Mouse (Mus musculus) liver, adult 2 months (tissue): ENCODE results near the gene Gpc6. TPM values are rescaled to one million over a fixed set of nuclear protein-coding genes. Genes with fewer than 3 reads are reported as not detected.

Source experiments
- DNase-seq: peaks from one replicate; pipeline ENCODE4 v3.0.0-alpha.2; 2011; ENCODE audit warnings: low read depth, low spot score; ENCODE audit errors: extremely low read depth
- H3K27ac ChIP-seq: fragments of 200-500 bp; replicated peaks from 2 replicates; pipeline ENCODE4 v1.5.1; 2012; ENCODE audit warnings: low read depth, mild to moderate bottlenecking, control low read depth, inconsistent platforms, low read length; ENCODE audit not compliant: insufficient read depth
- H3K27me3 ChIP-seq: fragments of 200-500 bp; 2 replicates; pipeline ENCODE4 v1.6.1; 2012; ENCODE audit warnings: mild to moderate bottlenecking, moderate library complexity, low read length, inconsistent platforms; ENCODE audit not compliant: control insufficient read depth, insufficient read depth
- H3K36me3 ChIP-seq: fragments of 200-500 bp; 2 replicates; pipeline ENCODE4 v1.6.1; 2012; ENCODE audit warnings: low read length, inconsistent platforms; ENCODE audit not compliant: control insufficient read depth, insufficient read depth
- H3K4me1 ChIP-seq: fragments of 200-500 bp; 2 replicates; pipeline ENCODE4 v1.6.1; 2011; ENCODE audit warnings: low read length; ENCODE audit not compliant: control insufficient read depth, insufficient read depth
- H3K4me3 ChIP-seq: fragments of 200-500 bp; 2 replicates; pipeline ENCODE4 v1.5.1; 2011; ENCODE audit warnings: low read depth, mild to moderate bottlenecking, control low read depth, low read length, moderate library complexity; ENCODE audit not compliant: insufficient read depth
- H3K79me2 ChIP-seq: fragments of 200-500 bp; 2 replicates; pipeline ENCODE4 v1.6.1; 2012; ENCODE audit warnings: inconsistent platforms, mild to moderate bottlenecking, low read length, moderate library complexity; ENCODE audit not compliant: control insufficient read depth, insufficient read depth
- H3K9ac ChIP-seq: fragments of 200-500 bp; 2 replicates; pipeline ENCODE4 v1.6.1; 2012; ENCODE audit warnings: low read depth, mild to moderate bottlenecking, control low read depth, inconsistent platforms, low read length
- CTCF ChIP-seq: fragments of 200-500 bp; IDR thresholded peaks from 2 replicates; pipeline ENCODE4 v1.5.1; 2011; ENCODE audit warnings: low read depth, low read length, control low read depth
- POLR2A ChIP-seq: fragments of 200-500 bp; IDR thresholded peaks from 2 replicates; pipeline ENCODE4 v1.6.1; 2011; ENCODE audit warnings: low read length, control low read depth; ENCODE audit not compliant: insufficient read depth; ENCODE audit errors: extremely low read depth
- WGBS: fragments of 180-500 bp; shearing (Covaris S2); methylation state at CpG from one replicate; pipeline ENCODE4 v1.1.7; 2018; 5-methylcytosine and 5-hydroxymethylcytosine counted together
- polyA plus RNA-seq: library from polyadenylated mRNA; depleted of rRNA; stranded (reverse); fragments of >200 nt; gene quantifications from 2 replicates; pipeline ENCODE4 v1.2.3, GENCODE M21; 2012
- total RNA-seq: library from RNA; depleted of rRNA; stranded (reverse); fragments of >200 nt; gene quantifications from 2 replicates; pipeline ENCODE4 v1.2.3, GENCODE M21; 2014

Gene Gpc6
- total and polyA plus RNA-seq, 2 experiments, result 0.88 to 2.6 TPM

DNA sequence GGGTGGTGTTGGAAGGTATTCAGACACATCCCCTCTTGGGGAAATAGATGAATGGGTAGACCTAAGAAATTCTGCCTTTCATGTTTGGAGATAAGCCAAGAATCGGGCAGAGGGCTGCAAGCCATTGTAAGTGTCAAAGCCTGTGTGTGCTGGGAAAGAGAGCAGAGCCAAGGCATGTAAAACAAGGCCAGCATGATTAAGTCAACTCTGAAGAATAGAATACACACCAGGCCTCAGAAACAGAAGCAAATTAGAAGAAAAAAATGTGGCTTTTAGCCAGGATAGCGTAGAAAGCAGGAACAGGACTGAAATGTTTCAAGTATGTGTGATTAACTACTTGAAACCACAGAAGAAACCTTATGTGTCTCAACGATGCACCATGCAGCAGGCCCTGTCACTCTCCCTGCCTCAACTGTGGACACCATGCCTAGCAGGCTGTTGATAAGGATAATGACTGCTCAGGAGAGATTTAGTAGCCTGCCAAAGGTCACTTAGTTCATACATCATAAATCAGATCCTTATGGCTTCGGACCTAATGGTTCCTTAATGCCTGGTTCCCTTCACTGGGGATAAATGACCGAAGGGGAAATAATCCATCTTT lies 756.3 kb downstream of the Gpc6 start:
- H3K27me3 ChIP-seq, result no peaks in the 10 kb centered on the region
- DNase-seq, result no peak

DNA sequence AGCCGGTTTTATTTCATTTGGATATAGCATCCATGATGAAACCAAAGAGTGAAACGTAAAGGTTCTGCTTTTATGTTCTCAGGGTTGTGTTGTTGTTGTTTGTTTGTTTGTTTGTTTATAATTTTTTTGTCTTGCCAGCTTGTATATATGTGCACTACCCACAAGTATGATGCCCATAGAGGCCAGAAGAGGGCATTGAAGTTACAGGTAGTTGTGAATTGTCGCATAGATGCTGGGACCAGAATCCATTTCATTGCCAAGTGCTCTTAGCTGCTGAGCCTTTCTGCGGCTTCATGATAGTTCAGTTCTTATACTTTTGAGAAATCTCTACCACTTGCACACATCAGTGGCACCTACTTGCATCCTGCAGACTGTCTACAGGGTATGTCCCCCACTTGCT lies 758.0 kb downstream of the Gpc6 start:
- DNase-seq, result peak; percentile 8
- Histone ChIP-seq H3K79me2 (no peaks in the 10 kb centered on the region), H3K27ac (no peak overlapping the region), H3K4me3 (no peak overlapping the region), H3K36me3 (no peaks in the 10 kb centered on the region), H3K27me3 (no peaks in the 10 kb centered on the region), H3K9ac (no peak overlapping the region), H3K4me1 (peaks cover 2% of the 10 kb centered on the region; the same call in 1 of the 2 replicates)
- no peak for TF ChIP-seq POLR2A
- 95% methylated on average over 4 of the region's 4 CpGs for WGBS

More for the DNA sequence above, 756.3 kb downstream of the Gpc6 start:
- Histone ChIP-seq H3K9ac (no peak overlapping the region), H3K79me2 (no peaks in the 10 kb centered on the region), H3K36me3 (no peaks in the 10 kb centered on the region), H3K4me3 (no peak overlapping the region), H3K4me1 (peaks cover 2% of the 10 kb centered on the region; the same call in 1 of the 2 replicates), H3K27ac (no peak overlapping the region)
- 75% methylated on average over 5 of the region's 5 CpGs for WGBS
- no peak for TF ChIP-seq CTCF
- TF ChIP-seq POLR2A, result no peak

DNA sequence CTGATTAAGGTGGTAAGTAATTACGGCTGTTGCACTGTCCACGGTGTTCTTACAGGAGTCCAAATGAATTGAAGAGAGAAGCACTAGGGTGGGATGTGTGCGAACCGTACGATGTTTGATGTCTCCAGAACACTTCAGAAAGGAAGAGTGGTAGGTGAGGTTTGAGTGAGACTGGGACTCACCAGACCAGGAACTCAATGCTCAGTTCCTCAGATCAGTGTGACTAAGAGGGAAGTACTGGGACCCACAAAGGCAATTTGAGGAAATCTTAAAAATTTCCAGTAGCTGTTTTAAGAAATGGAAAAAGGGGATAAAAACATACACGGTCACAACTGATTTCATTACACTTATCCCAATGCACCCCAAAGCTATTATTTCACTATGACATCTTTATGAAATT lies 764.7 kb downstream of the Gpc6 start:
- TF ChIP-seq POLR2A, result no peak
- TF ChIP-seq CTCF, result no peak
- Histone ChIP-seq H3K4me3 (no peak overlapping the region), H3K9ac (no peak overlapping the region), H3K79me2 (no peaks in the 10 kb centered on the region), H3K27ac (no peak overlapping the region), H3K36me3 (no peaks in the 10 kb centered on the region), H3K4me1 (no peaks in the 10 kb centered on the region), H3K27me3 (no peaks in the 10 kb centered on the region)
- 88% methylated on average over 6 of the region's 6 CpGs for WGBS
- DNase-seq, result no peak

DNA sequence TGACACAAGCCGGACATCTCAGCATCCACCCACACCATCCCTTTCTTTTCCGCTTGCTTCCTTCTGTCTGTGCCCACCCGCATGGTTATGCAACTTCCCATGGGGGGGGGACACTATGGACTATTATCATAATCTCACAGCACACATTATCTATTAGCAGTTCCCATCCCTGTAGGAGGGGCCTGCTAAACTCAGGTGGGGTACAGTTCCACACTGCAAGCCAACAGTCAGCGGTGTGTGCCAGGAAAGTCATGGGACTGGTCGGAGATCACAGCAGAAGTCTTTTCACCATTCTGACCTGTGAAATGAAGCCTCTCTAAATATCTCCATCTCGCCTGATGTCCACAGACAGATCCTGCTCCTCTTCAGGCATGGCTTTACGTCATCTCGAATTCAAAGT lies 770.5 kb downstream of the Gpc6 start:
- Histone ChIP-seq H3K27ac (no peak overlapping the region), H3K27me3 (no peaks in the 10 kb centered on the region), H3K9ac (no peak overlapping the region), H3K4me1 (no peaks in the 10 kb centered on the region), H3K79me2 (no peaks in the 10 kb centered on the region), H3K4me3 (no peak overlapping the region), H3K36me3 (no peaks in the 10 kb centered on the region)
- WGBS, result 94% methylated on average over 8 of the region's 8 CpGs
- TF ChIP-seq POLR2A, result no peak
- no peak for TF ChIP-seq CTCF
- DNase-seq, result no peak

DNA sequence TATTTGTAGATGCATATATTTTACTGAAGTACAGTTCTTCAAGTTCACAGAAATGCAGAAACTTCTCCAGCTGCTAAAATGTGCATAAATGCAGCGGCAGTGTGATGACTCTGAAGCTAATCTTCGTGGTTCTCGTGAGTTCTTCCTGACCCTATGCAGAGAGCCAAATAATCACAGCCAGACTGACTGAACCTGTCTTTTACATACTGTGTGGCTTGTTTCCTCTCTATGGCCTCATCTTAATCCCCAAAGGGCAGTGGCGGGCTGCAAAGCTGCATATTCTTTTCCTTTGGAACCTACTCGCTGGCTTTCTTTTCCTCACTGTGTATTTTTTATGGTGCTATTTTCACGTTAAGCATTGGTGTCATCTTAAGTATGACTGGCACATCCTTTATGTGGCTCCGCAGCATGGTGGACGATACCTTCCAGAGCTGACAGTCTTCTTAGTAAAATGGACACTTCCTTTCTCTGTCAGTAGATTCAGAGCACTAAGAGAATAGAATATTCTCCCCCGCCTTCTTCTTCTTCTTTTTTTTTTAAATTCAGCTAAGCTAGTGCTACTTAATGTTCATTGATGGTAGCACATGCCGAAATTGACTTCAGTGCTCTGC lies 775.7 kb downstream of the Gpc6 start:
- Histone ChIP-seq H3K27me3 (no peaks in the 10 kb centered on the region), H3K4me1 (no peaks in the 10 kb centered on the region), H3K4me3 (no peak overlapping the region), H3K36me3 (no peaks in the 10 kb centered on the region), H3K79me2 (no peaks in the 10 kb centered on the region), H3K27ac (no peak overlapping the region), H3K9ac (no peak overlapping the region)
- DNase-seq, result no peak
- WGBS, result 91% methylated on average over 10 of the region's 10 CpGs
- TF ChIP-seq POLR2A (no peak), CTCF (no peak)

DNA sequence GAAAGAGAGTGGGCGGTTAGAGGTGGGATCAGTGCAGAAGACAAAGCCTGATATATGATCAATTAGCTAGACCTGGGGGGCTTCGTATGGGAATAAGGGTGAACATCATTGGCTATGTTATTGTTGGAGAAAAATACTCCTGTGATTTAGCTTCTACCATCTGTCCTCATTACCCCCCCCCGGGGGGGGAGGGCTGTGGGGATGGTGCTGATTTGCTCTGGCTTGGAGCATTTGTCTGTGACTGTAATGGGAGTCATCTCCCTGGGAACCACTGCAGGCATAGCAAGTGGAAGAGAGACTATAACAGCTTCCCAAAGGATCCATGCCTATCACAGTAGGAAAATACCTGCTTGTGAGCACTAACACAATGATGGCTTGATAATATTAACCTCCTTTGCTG lies 783.7 kb downstream of the Gpc6 start:
- WGBS, result 94% methylated on average over 3 of the region's 3 CpGs
- no peak overlapping the region for H3K9ac ChIP-seq
- H3K27me3 ChIP-seq, result no peaks in the 10 kb centered on the region
- H3K27ac ChIP-seq, result no peak overlapping the region
- DNase-seq, result no peak
- no peak overlapping the region for H3K4me3 ChIP-seq
- H3K4me1 ChIP-seq, result no peaks in the 10 kb centered on the region
- no peaks in the 10 kb centered on the region for H3K79me2 ChIP-seq
- TF ChIP-seq POLR2A (no peak), CTCF (no peak)
- H3K36me3 ChIP-seq, result no peaks in the 10 kb centered on the region
